Mouse (Mus musculus) heart, embryonic 11.5 days (tissue): ENCODE results near the gene Upp2. TPM values are rescaled to one million over a fixed set of nuclear protein-coding genes. Genes with fewer than 3 reads are reported as not detected.

Source experiments
- ATAC-seq: fragments of 200-750 bp; cut with Nextera tagmentation; replicated peaks from 2 replicates; pipeline ENCODE4 v1.8.0; 2017; ENCODE audit warnings: moderate library complexity; ENCODE audit not compliant: insufficient number of reproducible peaks, low FRiP score, low TSS enrichment
- H3K27ac ChIP-seq: fragments of 300-500 bp; sonication (generic); 2 replicates; pipeline ENCODE4 v1.5.1; 2014; ENCODE audit warnings: mild to moderate bottlenecking, low read depth, low read length
- H3K27me3 ChIP-seq: fragments of 300-500 bp; sonication (generic); 2 replicates; pipeline ENCODE4 v1.6.1; 2014; ENCODE audit warnings: mild to moderate bottlenecking, low read length, mixed read lengths; ENCODE audit not compliant: control insufficient read depth, insufficient read depth
- H3K36me3 ChIP-seq: fragments of 300-500 bp; sonication (generic); 2 replicates; pipeline ENCODE4 v1.6.1; 2014; ENCODE audit warnings: mild to moderate bottlenecking, low read length, moderate library complexity, mixed read lengths; ENCODE audit not compliant: control insufficient read depth, insufficient read depth
- H3K4me1 ChIP-seq: fragments of 300-500 bp; sonication (generic); 2 replicates; pipeline ENCODE4 v1.6.1; 2014; ENCODE audit warnings: low read length; ENCODE audit not compliant: control insufficient read depth, insufficient read depth
- H3K4me2 ChIP-seq: fragments of 300-500 bp; sonication (generic); 2 replicates; pipeline ENCODE4 v1.6.1; 2014; ENCODE audit warnings: mild to moderate bottlenecking, moderate library complexity
- H3K4me3 ChIP-seq: fragments of 300-500 bp; sonication (generic); 2 replicates; pipeline ENCODE4 v1.5.1; 2014; ENCODE audit warnings: low read depth, low read length
- H3K9ac ChIP-seq: fragments of 300-500 bp; sonication (generic); 2 replicates; pipeline ENCODE4 v1.6.1; 2014; ENCODE audit warnings: mild to moderate bottlenecking, low read depth, low read length, moderate library complexity
- H3K9me3 ChIP-seq: fragments of 300-500 bp; sonication (generic); replicated peaks from 2 replicates; pipeline ENCODE4 v1.6.1; 2016; ENCODE audit warnings: low read length; ENCODE audit not compliant: control insufficient read depth
- WGBS: fragments of 180-500 bp; shearing (Covaris S2); extraction: QIAGEN DNeasy Blood & Tissue Kit; methylation state at CpG from one replicate; pipeline ENCODE4 v1.1.7; 2014; ENCODE audit not compliant: insufficient replicate concordance; 5-methylcytosine and 5-hydroxymethylcytosine counted together
- polyA plus RNA-seq: library from polyadenylated mRNA; unstranded; fragments of >200 nt; fragmentation: Nextera tagmentation; extraction: Ambion mirVana; gene quantifications from 2 replicates; pipeline ENCODE4 v1.2.1, GENCODE M21; 2014

Gene Upp2
- polyA plus RNA-seq, 1 experiment from 2014 or later, result 8.4 TPM

DNA sequence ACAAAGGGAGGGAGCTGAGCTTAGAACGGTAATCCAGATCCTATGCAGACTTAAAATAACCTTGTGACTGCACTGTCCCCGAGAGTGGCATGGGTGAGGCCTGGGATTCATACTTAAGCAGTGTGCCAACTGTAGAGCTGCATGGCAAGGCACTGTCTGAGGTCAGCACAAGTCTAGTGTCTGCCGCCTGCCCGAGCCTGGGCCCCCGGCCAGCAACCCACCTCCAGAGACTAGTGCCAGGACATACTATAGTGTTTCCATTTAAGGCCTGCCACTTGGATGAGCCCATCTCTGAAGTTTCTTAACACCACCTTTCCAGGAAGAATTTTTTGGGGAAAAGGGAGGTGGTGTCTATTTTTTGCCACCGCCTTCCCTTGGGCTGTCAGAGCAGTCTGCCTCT is 1.8 kb upstream of the Upp2 start:
- ATAC-seq, result no peak
- no peaks in the 10 kb centered on the region for H3K27me3 ChIP-seq
- H3K4me2 ChIP-seq, result peak overlapping the region; percentile 85
- H3K9me3 ChIP-seq, result no peaks in the 10 kb centered on the region
- peaks cover 39% of the 10 kb centered on the region for H3K4me1 ChIP-seq
- peak overlapping the region; percentile 97 for H3K27ac ChIP-seq
- peak overlapping the region; percentile 94 for H3K9ac ChIP-seq
- WGBS, result 30% methylated on average over 6 of the region's 6 CpGs
- no peaks in the 10 kb centered on the region for H3K36me3 ChIP-seq
- H3K4me3 ChIP-seq, result peak overlapping the region; percentile 88

- Histone ChIP-seq H3K4me1 (peaks cover 36% of the 10 kb centered on the region), H3K27me3 (no peaks in the 10 kb centered on the region), H3K4me2 (peak overlapping the region; percentile 85), H3K9me3 (no peaks in the 10 kb centered on the region), H3K36me3 (no peaks in the 10 kb centered on the region), H3K9ac (peak overlapping the region; percentile 94), H3K4me3 (peak overlapping the region; percentile 88), H3K27ac (peak overlapping the region; percentile 97)
- ATAC-seq, result no peak
- WGBS, result 7% methylated on average over 6 of the region's 6 CpGs
These were observed 1.1 kb upstream of the Upp2 start for GRCm38 (mm10) chr2:58566049-58566409.

DNA sequence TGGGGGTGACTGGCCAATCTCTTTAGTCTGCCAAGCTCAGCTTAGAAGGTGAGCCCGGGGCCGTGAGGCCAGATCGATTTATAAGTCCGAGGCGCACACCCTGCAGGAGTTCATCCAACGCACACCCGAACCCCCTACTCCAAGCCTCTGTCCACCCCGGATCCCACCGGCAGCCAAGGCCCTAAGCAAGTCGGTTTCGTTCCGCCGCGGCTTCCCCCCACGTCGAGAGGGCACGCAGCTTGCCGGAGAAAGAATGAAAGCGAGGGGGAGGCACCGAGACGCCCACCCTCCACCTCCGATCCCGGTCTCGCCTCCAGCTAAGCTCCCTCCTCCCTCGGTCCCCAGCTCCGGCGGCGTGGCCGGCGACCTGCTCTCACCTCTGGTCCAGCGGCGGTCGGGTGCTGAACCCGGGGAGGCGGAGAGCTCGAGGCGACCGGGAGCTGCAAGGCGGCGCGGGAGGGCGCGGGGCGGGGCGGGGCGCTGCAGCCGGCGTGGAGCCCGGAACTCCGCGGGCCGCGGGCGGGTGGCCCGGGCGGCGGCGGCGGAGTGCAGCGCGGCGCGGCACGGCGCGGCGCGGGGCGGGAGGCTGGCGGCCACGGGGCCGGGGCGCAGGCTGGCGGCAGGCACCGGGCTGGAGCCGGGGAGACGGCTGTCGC is 560 bp upstream of the Upp2 start:
- Histone ChIP-seq H3K4me1 (peaks cover 35% of the 10 kb centered on the region), H3K4me2 (peak overlapping the region; percentile 85), H3K9ac (peak overlapping the region; percentile 94), H3K27ac (peak overlapping the region; percentile 97), H3K4me3 (peak overlapping the region; percentile 88), H3K36me3 (no peaks in the 10 kb centered on the region), H3K27me3 (no peaks in the 10 kb centered on the region), H3K9me3 (no peaks in the 10 kb centered on the region)
- ATAC-seq, result peak; percentile 20; the same call in 1 of the 2 replicates
- WGBS, result under 1% methylated on average over 47 of the region's 78 CpGs

DNA sequence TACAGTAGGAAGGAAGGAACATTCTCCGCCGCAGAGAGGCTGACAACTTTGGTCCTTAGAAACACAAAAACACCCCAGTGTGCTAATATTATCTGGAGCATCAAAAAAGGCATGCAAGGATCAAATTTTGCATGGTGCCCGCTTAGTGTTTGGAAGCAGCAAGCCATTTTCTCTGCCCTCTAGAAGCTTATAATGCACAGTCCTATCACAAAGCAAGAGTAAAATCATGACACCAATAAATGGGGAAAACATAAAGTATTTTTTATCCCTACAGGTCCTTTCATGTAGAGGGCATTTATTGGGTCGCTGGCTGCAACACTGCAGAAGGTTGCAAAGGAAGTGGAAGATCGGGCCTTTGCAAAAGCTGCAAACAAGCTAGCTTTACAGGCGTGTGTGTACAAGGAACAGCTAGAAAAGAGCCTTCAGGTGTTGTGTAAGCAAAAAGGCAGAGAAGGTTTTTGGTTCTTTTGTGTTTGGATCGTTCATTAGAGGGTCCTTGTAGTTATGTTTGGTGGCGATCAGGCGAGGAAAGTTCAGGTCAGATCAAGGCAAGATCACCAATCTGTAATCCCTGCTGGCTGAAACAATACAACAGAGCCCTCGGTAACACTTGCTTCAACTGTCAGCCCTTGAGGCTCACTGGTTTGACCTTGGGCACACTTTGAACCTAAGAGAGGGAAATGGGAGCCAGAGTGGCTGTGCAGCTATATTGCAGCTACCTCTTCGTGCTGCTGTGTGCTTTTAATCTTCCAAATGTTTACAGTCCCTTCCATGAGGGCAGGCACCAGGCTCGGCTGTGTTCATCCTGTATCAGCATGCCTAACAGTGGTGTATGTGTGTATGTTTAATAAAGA is 995 bp downstream of the Upp2 start:
- H3K9me3 ChIP-seq, result no peaks in the 10 kb centered on the region
- H3K4me3 ChIP-seq, result peak overlapping the region; percentile 88
- H3K4me2 ChIP-seq, result peak overlapping the region; percentile 85
- WGBS, result 10% methylated on average over 12 of the region's 12 CpGs
- H3K4me1 ChIP-seq, result peaks cover 28% of the 10 kb centered on the region
- peak overlapping the region; percentile 97 for H3K27ac ChIP-seq
- H3K36me3 ChIP-seq, result no peaks in the 10 kb centered on the region
- ATAC-seq, result no peak
- peak overlapping the region; percentile 94 for H3K9ac ChIP-seq
- H3K27me3 ChIP-seq, result no peaks in the 10 kb centered on the region

GRCm38 (mm10) chr2:58568841-58569645 is 1.9 kb downstream of the Upp2 start:
- no peak for ATAC-seq
- 66% methylated on average over 4 of the region's 4 CpGs for WGBS
- H3K27ac ChIP-seq, result peak overlapping the region; percentile 97; the same call in 1 of the 2 replicates
- peak overlapping the region; percentile 88; the same call in 1 of the 2 replicates for H3K4me3 ChIP-seq
- no peaks in the 10 kb centered on the region for H3K36me3 ChIP-seq
- peak overlapping the region; percentile 85 for H3K4me2 ChIP-seq
- no peaks in the 10 kb centered on the region for H3K27me3 ChIP-seq
- peaks cover 21% of the 10 kb centered on the region for H3K4me1 ChIP-seq
- 0 out of 2 replicates have a peak overlapping the region, but pooled peaks have one; percentile 4 for H3K9ac ChIP-seq
- no peaks in the 10 kb centered on the region for H3K9me3 ChIP-seq

DNA sequence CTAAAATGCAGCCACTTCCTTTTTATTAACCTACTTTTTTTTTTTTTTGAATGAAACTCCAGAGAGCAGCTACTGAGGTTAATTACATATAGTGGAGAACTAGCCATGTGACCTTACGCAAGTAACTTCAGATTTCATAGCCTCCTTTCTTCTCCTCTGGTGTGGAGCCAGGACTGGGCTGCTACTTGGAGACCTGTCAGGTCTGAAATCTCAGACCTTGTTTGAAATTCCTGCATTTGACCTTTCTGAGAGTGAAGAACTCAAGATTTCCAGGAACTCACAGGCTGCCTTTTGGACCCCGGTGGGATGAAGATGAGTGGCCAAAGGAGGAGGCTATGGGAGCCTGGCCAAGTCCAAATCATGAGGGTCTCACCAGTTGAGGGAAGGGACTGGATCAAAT is 7.1 kb downstream of the Upp2 start:
- 87% methylated on average over 2 of the region's 2 CpGs for WGBS
- Histone ChIP-seq H3K4me1 (peaks cover 1% of the 10 kb centered on the region), H3K4me2 (no peak overlapping the region), H3K27me3 (no peaks in the 10 kb centered on the region), H3K36me3 (no peaks in the 10 kb centered on the region), H3K9ac (no peak overlapping the region), H3K4me3 (no peak overlapping the region), H3K27ac (no peak overlapping the region), H3K9me3 (no peaks in the 10 kb centered on the region)
- ATAC-seq, result no peak

DNA sequence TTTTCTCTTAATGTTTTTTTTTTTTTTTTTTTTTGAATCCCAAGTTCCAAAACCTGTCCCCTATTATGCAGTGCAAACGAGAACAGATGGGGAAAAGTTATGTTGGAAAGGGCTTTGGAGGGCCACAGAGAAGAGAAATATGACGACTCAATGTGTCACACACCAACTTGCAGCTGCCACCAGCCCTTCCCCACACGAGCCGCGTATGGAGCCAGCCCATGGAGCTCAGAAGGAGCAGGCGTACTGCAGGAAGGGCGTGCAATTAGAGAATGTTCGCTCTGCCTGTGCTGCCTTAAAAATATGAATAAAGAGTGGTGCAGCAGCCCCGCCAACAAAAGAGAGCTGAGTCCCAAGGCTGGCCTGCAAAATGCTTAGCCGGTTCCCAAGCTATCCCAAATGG is 19.2 kb downstream of the Upp2 start:
- Histone ChIP-seq H3K9ac (no peak overlapping the region), H3K4me3 (no peak overlapping the region), H3K9me3 (no peaks in the 10 kb centered on the region), H3K27ac (no peak overlapping the region), H3K36me3 (no peaks in the 10 kb centered on the region), H3K4me1 (peaks cover 17% of the 10 kb centered on the region; the same call in 1 of the 2 replicates), H3K4me2 (no peak overlapping the region), H3K27me3 (no peaks in the 10 kb centered on the region)
- 67% methylated on average over 10 of the region's 10 CpGs for WGBS
- ATAC-seq, result no peak

GRCm38 (mm10) chr2:58589637-58590036 is 22.5 kb downstream of the Upp2 start:
- WGBS, result 53% methylated on average over 4 of the region's 4 CpGs
- no peak overlapping the region for H3K27ac ChIP-seq
- H3K4me1 ChIP-seq, result peaks cover 12% of the 10 kb centered on the region; the same call in 1 of the 2 replicates
- no peak overlapping the region for H3K9ac ChIP-seq
- H3K9me3 ChIP-seq, result no peaks in the 10 kb centered on the region
- H3K4me2 ChIP-seq, result no peak overlapping the region
- no peak overlapping the region for H3K4me3 ChIP-seq
- H3K27me3 ChIP-seq, result no peaks in the 10 kb centered on the region
- H3K36me3 ChIP-seq, result no peaks in the 10 kb centered on the region
- ATAC-seq, result no peak
